Mouse (Mus musculus) spleen, embryonic (tissue): Measurements from ENCODE around the gene A630073D07Rik.
"Not testable (repeated sequence)": the region's sequence is repeated elsewhere in the genome, so short reads cannot be mapped to it uniquely, and the experiment has no call there.

Experiments used
- CTCF ChIA-PET: fragments of 350-600 bp; sonication (Branson Sonifier 250); formaldehyde crosslinking; loops from one replicate; lab custom pipeline; 2022; lab: Charles Lee

The A630073D07Rik gene

DNA sequence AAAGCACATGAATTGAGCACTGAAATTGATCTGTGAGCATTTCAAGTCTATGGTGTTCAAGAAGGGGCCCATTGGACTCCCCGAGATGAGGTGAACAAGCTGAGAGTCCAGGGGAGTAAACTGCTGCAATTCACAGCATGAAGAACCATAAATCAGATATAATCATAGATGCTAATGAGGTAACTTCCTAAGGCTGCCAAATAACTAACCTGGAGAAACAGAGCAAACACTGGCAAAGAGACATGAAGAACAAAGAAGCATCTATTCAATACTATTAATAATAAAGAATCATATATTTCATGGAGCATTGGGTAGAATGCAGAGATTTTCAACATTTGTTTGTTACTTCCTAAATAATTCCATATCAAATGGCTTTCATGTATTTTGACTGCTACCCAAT lies at the start of gene A630073D07Rik:
TSS of gene A630073D07Rik (minus strand) at position 101 of the 400 bp plus-strand sequence.
- CTCF ChIA-PET = no interaction called here

GRCm38 (mm10) chr6:132700907-132701306 lies 49.6 kb upstream of the A630073D07Rik start, which contains the start of gene Tas2r121:
TSS of gene Tas2r121 (minus strand) at chr6:132701007.
- CTCF ChIA-PET = interaction anchor here (0.6 kb wide), 1 partner anchor 86 kb away, joined by 3 read pairs; no protein-coding TSS in a partner anchor

GRCm38 (mm10) chr6:132691596-132691995 lies 40.3 kb upstream of the A630073D07Rik start:
- CTCF ChIA-PET = not testable (repeated sequence)

DNA sequence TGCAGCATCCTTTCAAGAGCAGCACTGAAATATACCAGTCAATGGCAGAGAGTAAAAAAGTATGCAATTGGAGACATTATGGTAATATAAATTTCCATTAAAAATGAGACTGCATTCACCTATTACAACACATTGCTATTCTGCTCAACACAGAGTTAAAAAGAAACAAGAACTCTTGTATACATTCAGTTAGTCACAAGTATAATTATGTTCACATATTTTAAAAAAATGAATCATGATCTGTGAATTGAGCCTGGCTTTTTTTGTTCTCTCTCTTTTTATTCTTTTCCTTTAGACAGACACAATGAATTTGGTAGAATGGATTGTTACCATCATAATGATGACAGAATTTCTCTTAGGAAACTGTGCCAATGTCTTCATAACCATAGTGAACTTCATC lies 5.3 kb upstream of the A630073D07Rik start, which contains the start of gene Tas2r120:
TSS of gene Tas2r120 (plus strand) at position 301 of the 400 bp plus-strand sequence.
- CTCF ChIA-PET = no interaction called here

DNA sequence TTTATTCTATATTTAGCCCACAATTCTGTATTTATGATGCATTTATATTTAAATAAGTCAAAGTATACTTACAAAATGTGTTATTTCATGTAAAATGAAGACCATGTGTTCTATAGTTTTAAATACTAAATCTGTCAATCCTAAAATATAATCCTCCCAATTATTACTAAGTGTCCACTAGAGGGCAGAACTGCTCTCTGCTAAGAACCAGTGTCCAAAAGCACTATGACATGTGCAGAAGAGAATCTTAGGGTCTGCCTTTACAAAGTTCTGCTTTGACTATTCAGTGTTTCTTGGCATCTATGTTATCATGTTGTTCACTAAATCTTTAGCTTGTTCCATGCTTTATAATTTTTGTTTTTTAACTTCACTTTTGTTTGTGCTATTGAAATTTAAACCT lies 1.9 kb downstream of the A630073D07Rik start:
- CTCF ChIA-PET = no interaction called here

DNA sequence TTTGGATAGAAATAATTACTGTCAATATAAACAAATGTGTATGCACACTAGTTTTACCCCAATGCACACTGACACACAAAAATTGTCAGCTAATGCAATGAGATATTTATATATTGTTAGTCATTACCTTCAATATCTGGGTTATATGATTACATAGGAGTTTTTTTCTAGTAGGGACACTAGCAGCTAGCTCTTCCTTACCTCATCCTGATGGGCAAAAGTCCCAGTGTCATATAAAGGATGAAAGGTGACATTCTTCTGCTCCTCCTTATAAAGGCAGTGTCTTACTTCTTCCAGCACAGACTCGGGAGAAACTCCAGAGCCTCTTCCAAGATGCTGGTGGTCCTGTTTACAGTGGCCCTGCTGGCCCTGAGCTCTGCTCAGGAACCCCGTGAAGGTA lies 55.7 kb downstream of the A630073D07Rik start, which contains the start of gene Prp2:
TSS of gene Prp2 (plus strand) at position 301 of the 400 bp plus-strand sequence.
- CTCF ChIA-PET = not testable (repeated sequence)
